Mouse (Mus musculus) E14TG2a.4 (cell line): Measurements from ENCODE around the gene Hyal6.
A peak's percentile ranks its signal among the peaks of the same experiment; 100 is the strongest.

Experiments
- H3K27me3 ChIP-seq: 2 replicates; pipeline ENCODE4 v1.6.1; 2014; ENCODE audit warnings: low read length, control low read depth; ENCODE audit not compliant: insufficient read depth
- H3K36me3 ChIP-seq: 2 replicates; pipeline ENCODE4 v1.6.1; 2014; ENCODE audit warnings: low read length, control low read depth; ENCODE audit not compliant: insufficient read depth
- H3K4me1 ChIP-seq: replicated peaks from 2 replicates; pipeline ENCODE4 v1.6.1; 2014; ENCODE audit warnings: low read depth, low read length, control low read depth
- H3K4me3 ChIP-seq: replicated peaks from 2 replicates; pipeline ENCODE4 v1.5.1; 2014; ENCODE audit warnings: mild to moderate bottlenecking, low read length
- H3K9me3 ChIP-seq: 2 replicates; pipeline ENCODE4 v1.6.1; 2014; ENCODE audit warnings: low read length, control low read depth
- CTCF ChIP-seq: conservative IDR thresholded peaks from 2 replicates; pipeline ENCODE4 v1.5.1; 2014; ENCODE audit warnings: low read length
- NANOG ChIP-seq: IDR thresholded peaks from 2 replicates; pipeline ENCODE4 v1.6.1; 2014; ENCODE audit warnings: borderline replicate concordance, low read length, mixed read lengths
- POU5F1 ChIP-seq: IDR thresholded peaks from 2 replicates; pipeline ENCODE4 v1.6.1; 2014; ENCODE audit warnings: low read length, borderline replicate concordance

The Hyal6 gene

DNA sequence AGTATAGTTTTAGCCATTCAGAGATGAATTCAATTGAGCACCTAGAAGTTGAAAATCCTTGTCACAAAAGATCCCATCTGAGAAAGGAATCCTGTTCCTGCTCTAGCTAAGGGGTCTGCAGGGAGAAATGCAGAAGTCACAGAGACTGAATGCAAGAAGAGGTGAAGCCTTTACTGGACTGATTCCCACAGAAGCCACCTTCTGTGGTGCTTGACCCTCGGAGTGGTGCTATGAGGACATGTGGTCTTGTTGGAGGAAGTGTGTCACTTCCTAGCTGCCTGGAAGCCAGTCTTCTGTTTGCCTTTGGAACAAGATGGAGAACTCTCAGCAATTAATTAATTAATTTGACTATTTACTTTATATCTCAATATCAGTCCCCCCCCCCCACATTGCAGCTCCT lies 4.9 kb upstream of the Hyal6 start:
- no peak overlapping the region for H3K4me3 ChIP-seq
- peaks cover 7% of the 10 kb centered on the region for H3K9me3 ChIP-seq
- H3K36me3 ChIP-seq: no peaks in the 10 kb centered on the region
- no peaks in the 10 kb centered on the region for H3K4me1 ChIP-seq
- TF ChIP-seq POU5F1 (no peak), NANOG (no peak), CTCF (no peak)
- no peaks in the 10 kb centered on the region for H3K27me3 ChIP-seq

DNA sequence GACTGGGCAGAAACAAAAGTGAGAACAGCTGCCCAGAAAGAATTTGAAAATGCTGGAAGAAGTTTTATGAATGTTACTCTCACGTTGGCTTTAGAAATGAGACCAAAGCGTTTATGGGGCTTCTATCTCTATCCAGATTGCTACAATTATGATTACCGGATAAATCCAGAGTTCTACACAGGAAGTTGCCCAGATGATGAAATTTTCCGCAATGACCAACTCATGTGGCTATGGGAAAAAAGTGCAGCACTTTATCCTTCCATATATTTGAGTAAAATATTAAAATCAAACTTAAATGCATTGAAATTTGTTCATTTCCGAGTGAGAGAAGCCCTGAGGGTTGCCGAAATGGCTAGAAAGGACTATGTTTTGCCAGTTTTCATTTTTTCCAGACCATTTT lies 1.5 kb downstream of the Hyal6 start:
- Histone ChIP-seq H3K4me1 (no peaks in the 10 kb centered on the region), H3K36me3 (no peaks in the 10 kb centered on the region), H3K9me3 (no peaks in the 10 kb centered on the region), H3K4me3 (no peak overlapping the region), H3K27me3 (no peaks in the 10 kb centered on the region)
- TF ChIP-seq NANOG: no peak
- no peak for TF ChIP-seq POU5F1

DNA sequence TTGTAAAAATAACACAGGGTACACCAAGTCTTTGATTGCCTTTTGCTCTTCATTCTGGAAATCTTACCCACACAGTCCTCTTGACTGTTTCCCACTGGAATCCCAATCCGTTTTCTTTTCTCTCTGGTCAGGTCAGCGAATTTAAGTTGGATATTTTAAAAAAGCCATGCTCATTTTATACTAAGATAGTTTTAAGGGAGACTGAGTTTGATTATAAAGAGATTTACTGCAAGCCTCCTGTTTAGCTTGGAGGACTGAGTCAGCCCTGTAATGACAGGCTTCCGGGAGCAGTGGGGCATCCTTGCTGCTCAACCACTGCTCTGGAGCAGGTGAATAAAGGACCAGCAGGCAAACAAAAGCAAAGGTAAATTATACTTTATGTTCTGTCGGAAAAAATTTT lies 15.0 kb downstream of the Hyal6 start, which contains the start of gene Hyal4:
Gene Hyal4, plus strand, starts transcription at position 301 of the 400 bp plus-strand sequence.
- no peak for TF ChIP-seq NANOG
- TF ChIP-seq CTCF: no peak
- TF ChIP-seq POU5F1: no peak
- Histone ChIP-seq H3K9me3 (no peaks in the 10 kb centered on the region), H3K4me3 (no peak within 1 kb of the TSS), H3K36me3 (no peaks in the 10 kb centered on the region), H3K27me3 (no peaks in the 10 kb centered on the region), H3K4me1 (no peaks in the 10 kb centered on the region)

DNA sequence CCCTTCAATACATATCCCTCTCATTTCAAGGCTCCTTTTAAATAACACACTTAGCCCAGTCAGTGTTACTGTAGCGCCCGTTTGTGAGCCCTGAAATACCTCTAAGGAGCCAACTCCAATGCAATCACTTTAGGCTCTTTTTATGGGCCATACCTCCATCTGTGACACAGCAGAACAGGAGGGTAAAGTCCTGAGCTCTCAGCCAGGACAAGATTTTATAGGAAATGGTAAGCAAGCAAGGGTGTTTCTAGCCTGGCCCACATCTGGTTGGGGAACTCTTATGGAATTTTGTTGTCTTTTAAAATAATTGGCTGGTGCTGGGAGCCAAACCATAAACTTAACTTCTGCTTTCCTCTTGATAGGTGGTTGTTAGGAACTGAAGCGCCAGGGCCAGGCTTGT lies 26.2 kb downstream of the Hyal6 start:
- Histone ChIP-seq H3K27me3 (no peaks in the 10 kb centered on the region), H3K4me3 (no peak overlapping the region), H3K4me1 (no peaks in the 10 kb centered on the region), H3K9me3 (peaks cover 7% of the 10 kb centered on the region; the same call in 1 of the 2 replicates), H3K36me3 (no peaks in the 10 kb centered on the region)
- no peak for TF ChIP-seq POU5F1
- TF ChIP-seq NANOG: no peak
- TF ChIP-seq CTCF: no peak

DNA sequence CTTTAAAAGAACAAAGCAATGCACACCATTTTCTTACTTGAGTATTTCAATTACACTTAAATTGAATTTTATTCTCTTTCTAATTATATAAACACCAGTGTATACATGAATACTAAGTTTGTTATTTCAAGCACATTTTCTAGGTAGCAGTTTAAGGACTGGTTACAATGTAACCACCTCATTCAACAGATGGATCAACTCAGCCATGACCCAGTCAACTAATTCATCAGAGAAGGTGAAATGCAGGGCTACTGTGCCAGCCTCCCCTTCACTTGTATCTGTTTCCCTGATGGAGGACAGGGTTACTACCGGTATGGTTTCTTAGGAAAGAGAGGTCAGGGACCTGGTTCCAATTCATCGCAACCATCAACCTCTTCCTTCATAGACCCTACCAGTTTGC lies 33.2 kb downstream of the Hyal6 start:
- TF ChIP-seq POU5F1 (no peak), NANOG (no peak), CTCF (no peak)
- Histone ChIP-seq H3K27me3 (no peaks in the 10 kb centered on the region), H3K4me3 (no peak overlapping the region), H3K36me3 (no peaks in the 10 kb centered on the region), H3K4me1 (no peaks in the 10 kb centered on the region), H3K9me3 (no peaks in the 10 kb centered on the region)

DNA sequence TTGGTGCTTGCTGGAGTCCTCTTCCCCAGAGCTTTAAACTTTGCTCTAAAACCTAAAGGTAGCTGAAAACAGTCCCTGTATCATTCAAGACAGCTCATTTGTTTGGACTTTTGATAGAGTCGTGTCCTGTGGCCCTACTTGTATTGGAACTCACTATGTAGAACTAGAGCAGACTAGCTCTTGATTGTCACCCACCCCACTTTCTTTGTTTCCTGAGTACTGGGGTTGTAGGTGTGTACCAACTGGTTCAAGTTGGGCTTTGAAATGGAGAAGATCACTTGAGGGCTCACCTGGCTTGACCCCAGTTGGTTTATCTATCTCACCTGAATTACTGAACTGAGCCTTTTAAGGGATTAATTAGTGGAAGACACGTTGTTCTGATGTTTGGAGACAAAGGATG lies 46.1 kb downstream of the Hyal6 start:
- no peak overlapping the region for H3K4me3 ChIP-seq
- H3K27me3 ChIP-seq: no peaks in the 10 kb centered on the region
- H3K36me3 ChIP-seq: no peaks in the 10 kb centered on the region
- no peaks in the 10 kb centered on the region for H3K9me3 ChIP-seq
- H3K4me1 ChIP-seq: no peaks in the 10 kb centered on the region
- no peak for TF ChIP-seq POU5F1
- peak; percentile 68 for TF ChIP-seq NANOG

DNA sequence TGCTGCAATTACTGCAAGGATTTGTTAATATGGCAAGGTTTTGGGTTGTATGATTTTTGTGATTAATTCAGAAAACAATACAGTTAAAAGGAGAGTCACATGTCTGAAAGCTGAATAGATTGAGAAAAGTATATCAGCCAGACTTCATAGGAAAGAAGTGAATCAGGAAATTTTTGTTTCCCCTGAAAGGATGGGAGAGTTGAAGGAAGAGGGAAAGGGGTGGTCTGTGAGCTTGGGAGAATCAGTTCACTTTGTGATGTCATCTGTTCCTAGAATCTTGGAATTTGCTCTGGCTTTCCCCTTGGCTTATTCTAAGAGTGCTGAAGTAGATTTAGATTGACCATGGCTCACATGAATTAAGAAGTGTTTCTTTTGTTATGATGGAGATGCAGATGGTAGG lies 57.8 kb downstream of the Hyal6 start, which contains the start of gene Spam1:
Gene Spam1, plus strand, starts transcription at position 301 of the 400 bp plus-strand sequence.
- no peaks in the 10 kb centered on the region for H3K9me3 ChIP-seq
- no peaks in the 10 kb centered on the region for H3K36me3 ChIP-seq
- no peaks in the 10 kb centered on the region for H3K4me1 ChIP-seq
- TF ChIP-seq POU5F1 (no peak), NANOG (no peak), CTCF (no peak)
- H3K4me3 ChIP-seq: no peak within 1 kb of the TSS
- no peaks in the 10 kb centered on the region for H3K27me3 ChIP-seq
